Mouse (Mus musculus): Measurements from ENCODE around the gene Qrsl1. TPM values are rescaled to one million over a fixed set of nuclear protein-coding genes. Genes with fewer than 3 reads are reported as not detected.

Gene Qrsl1
- polyA plus RNA-seq, 1 experiment from 2014 or later: 8.8 TPM

- WGBS: 89% methylated on average over 10 of the region's 10 CpGs
- no peaks in the 10 kb centered on the region for H3K27me3 ChIP-seq (replicated peaks; ENCODE audit: insufficient read depth, low read length)
- H3K9ac ChIP-seq (replicated peaks; ENCODE audit: low read depth): no peak overlapping the region
- H3K36me3 ChIP-seq (ENCODE audit: insufficient read depth, low read length): no peaks in the 10 kb centered on the region
- TF ChIP-seq EP300 (IDR thresholded peaks at IDR 0.05): no peak
- TF ChIP-seq CTCF (IDR thresholded peaks at IDR 0.05): no peak
- DNase-seq (ENCODE audit: low spot score): no peak
- no peaks in the 10 kb centered on the region for H3K9me3 ChIP-seq (ENCODE audit: low read length)
- H3K27ac ChIP-seq (ENCODE audit: low read length): no peak overlapping the region
- H3K4me2 ChIP-seq (replicated peaks; ENCODE audit: low read depth, low read length): no peak overlapping the region
- no peak for ATAC-seq
- H3K4me3 ChIP-seq (ENCODE audit: low read depth, low read length): no peak overlapping the region
- H3K4me1 ChIP-seq (ENCODE audit: insufficient read depth, low read depth, low read length): no peaks in the 10 kb centered on the region
Measured at GRCm38 (mm10) chr10:43828686-43829015, 72.9 kb downstream of the Qrsl1 start.

GRCm38 (mm10) chr10:43827958-43828685 is 73.4 kb downstream of the Qrsl1 start:
- ATAC-seq (no peak), DNase-seq (ENCODE audit: low spot score) (no peak)
- Histone ChIP-seq H3K36me3 (ENCODE audit: insufficient read depth, low read length) (no peaks in the 10 kb centered on the region), H3K27ac (ENCODE audit: low read length) (no peak overlapping the region), H3K4me2 (replicated peaks; ENCODE audit: low read depth, low read length) (no peak overlapping the region), H3K9me3 (ENCODE audit: low read length) (no peaks in the 10 kb centered on the region), H3K4me3 (ENCODE audit: low read depth, low read length) (no peak overlapping the region), H3K27me3 (replicated peaks; ENCODE audit: insufficient read depth, low read length) (no peaks in the 10 kb centered on the region), H3K4me1 (ENCODE audit: insufficient read depth, low read depth, low read length) (no peaks in the 10 kb centered on the region), H3K9ac (replicated peaks; ENCODE audit: low read depth) (no peak overlapping the region)
- no peak for TF ChIP-seq CTCF (IDR thresholded peaks at IDR 0.05)
- 91% methylated on average over 10 of the region's 10 CpGs for WGBS

GRCm38 (mm10) chr10:43826773-43827621 is 74.5 kb downstream of the Qrsl1 start:
- no peak overlapping the region for H3K4me3 ChIP-seq (ENCODE audit: low read depth, low read length)
- peak; percentile 20; the same call in 1 of the 2 replicates for TF ChIP-seq CTCF (IDR thresholded peaks at IDR 0.05)
- TF ChIP-seq EP300 (IDR thresholded peaks at IDR 0.05): no peak
- H3K9me3 ChIP-seq (ENCODE audit: low read length): no peaks in the 10 kb centered on the region
- H3K27ac ChIP-seq (ENCODE audit: low read length): no peak overlapping the region
- 78% methylated on average over 14 of the region's 14 CpGs for WGBS
- DNase-seq (ENCODE audit: low spot score) (no peak), ATAC-seq (no peak)
- H3K4me2 ChIP-seq (replicated peaks; ENCODE audit: low read depth, low read length): no peak overlapping the region
- no peaks in the 10 kb centered on the region for H3K36me3 ChIP-seq (ENCODE audit: insufficient read depth, low read length)
- H3K4me1 ChIP-seq (ENCODE audit: insufficient read depth, low read depth, low read length): no peaks in the 10 kb centered on the region
- H3K9ac ChIP-seq (replicated peaks; ENCODE audit: low read depth): no peak overlapping the region
- no peaks in the 10 kb centered on the region for H3K27me3 ChIP-seq (replicated peaks; ENCODE audit: insufficient read depth, low read length)

GRCm38 (mm10) chr10:43825696-43826095 is 75.8 kb downstream of the Qrsl1 start:
- WGBS: 89% methylated on average over 6 of the region's 6 CpGs

GRCm38 (mm10) chr10:43824713-43825112 is 76.8 kb downstream of the Qrsl1 start:
- WGBS: 91% methylated on average over 3 of the region's 3 CpGs
- Histone ChIP-seq H3K36me3 (ENCODE audit: insufficient read depth, low read length) (no peaks in the 10 kb centered on the region), H3K9me3 (ENCODE audit: low read length) (no peaks in the 10 kb centered on the region), H3K9ac (replicated peaks; ENCODE audit: low read depth) (no peak overlapping the region), H3K27ac (ENCODE audit: low read length) (no peak overlapping the region), H3K4me2 (replicated peaks; ENCODE audit: low read depth, low read length) (no peak overlapping the region), H3K27me3 (replicated peaks; ENCODE audit: insufficient read depth, low read length) (no peaks in the 10 kb centered on the region), H3K4me3 (ENCODE audit: low read depth, low read length) (no peak overlapping the region), H3K4me1 (ENCODE audit: insufficient read depth, low read depth, low read length) (no peaks in the 10 kb centered on the region)
- ATAC-seq: no peak
- no peak for DNase-seq (ENCODE audit: low spot score)
- no peak for TF ChIP-seq EP300 (IDR thresholded peaks at IDR 0.05)
- no peak for TF ChIP-seq CTCF (IDR thresholded peaks at IDR 0.05)

More at GRCm38 (mm10) chr10:43825696-43826095, 75.8 kb downstream of the Qrsl1 start:
- H3K27me3 ChIP-seq (replicated peaks; ENCODE audit: insufficient read depth, low read length): no peaks in the 10 kb centered on the region
- no peaks in the 10 kb centered on the region for H3K4me1 ChIP-seq (ENCODE audit: insufficient read depth, low read depth, low read length)
- no peak for TF ChIP-seq CTCF (IDR thresholded peaks at IDR 0.05)
- no peak for TF ChIP-seq EP300 (IDR thresholded peaks at IDR 0.05)
- no peak overlapping the region for H3K9ac ChIP-seq (replicated peaks; ENCODE audit: low read depth)
- no peaks in the 10 kb centered on the region for H3K36me3 ChIP-seq (ENCODE audit: insufficient read depth, low read length)
- H3K4me2 ChIP-seq (replicated peaks; ENCODE audit: low read depth, low read length): no peak overlapping the region
- DNase-seq (ENCODE audit: low spot score) (no peak), ATAC-seq (no peak)
- H3K4me3 ChIP-seq (ENCODE audit: low read depth, low read length): no peak overlapping the region
- H3K27ac ChIP-seq (ENCODE audit: low read length): no peak overlapping the region
- H3K9me3 ChIP-seq (ENCODE audit: low read length): no peaks in the 10 kb centered on the region

Other genes starting within 250 kb of the Qrsl1 start
- gene Rtn4ip1, start 62 bp upstream of the Qrsl1 start, polyA plus RNA-seq (2015; fragmentation: Nextera tagmentation; extraction: Ambion mirVana): 4.7 and 5.7 TPM in 2 replicates
- gene Crybg1, start 247.1 kb upstream of the Qrsl1 start, polyA plus RNA-seq (2015; fragmentation: Nextera tagmentation; extraction: Ambion mirVana): 0.69 and 0.82 TPM in 2 replicates

All from lung, postnatal 0 days (tissue).